Mouse (Mus musculus): ENCODE measurements at regions not wholly inside any gene's neighbourhood (a gene's known extent, or its start where the extent isn't known, plus 50 kb on each side); places are given as distances from the start of the nearest gene placed in this dataset.

DNA sequence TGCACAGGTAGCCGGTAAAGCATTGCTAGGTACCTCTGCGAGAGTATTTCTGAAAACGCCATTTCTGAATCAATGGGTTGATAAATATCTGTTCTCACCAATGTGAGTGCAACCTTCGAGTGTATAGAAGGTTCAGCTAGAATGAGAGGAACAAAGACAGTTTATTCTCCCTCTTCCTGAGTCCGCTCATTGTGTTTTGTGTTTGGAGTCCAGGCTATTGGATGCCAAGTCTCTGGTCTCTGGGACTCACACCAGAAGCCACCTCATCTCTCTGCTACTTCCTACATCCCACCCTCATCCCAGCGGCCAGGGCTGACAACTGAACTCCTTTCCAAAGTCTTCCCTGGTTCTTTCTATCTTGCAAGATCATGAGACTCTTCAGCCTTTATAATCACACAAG is 62.7 kb downstream of the Lrrc30 start:
- no peak for DNase-seq (ENCODE audit: low spot score in 2 of 2)

DNA sequence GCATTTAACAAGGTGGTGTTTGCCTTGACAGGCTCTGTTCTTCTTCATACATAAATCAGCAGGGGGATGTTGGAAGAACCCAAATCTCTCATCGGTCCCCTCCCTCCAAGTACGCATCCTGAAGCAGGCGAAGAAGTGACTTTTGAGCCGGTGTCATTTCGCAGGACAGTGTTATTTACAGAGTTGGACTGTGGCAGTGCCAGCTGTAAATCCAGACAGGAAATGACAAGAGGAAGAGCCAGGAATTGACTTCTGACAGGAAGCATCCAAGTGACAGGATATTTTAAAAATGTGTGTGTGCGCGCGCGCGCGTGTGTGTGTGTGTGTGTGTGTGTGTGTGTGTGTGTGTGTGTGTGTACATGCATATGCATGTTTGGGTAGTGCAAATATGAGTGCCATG is 66.3 kb downstream of the Lrrc30 start:
- no peak for DNase-seq (ENCODE audit: low spot score in 2 of 2)

DNA sequence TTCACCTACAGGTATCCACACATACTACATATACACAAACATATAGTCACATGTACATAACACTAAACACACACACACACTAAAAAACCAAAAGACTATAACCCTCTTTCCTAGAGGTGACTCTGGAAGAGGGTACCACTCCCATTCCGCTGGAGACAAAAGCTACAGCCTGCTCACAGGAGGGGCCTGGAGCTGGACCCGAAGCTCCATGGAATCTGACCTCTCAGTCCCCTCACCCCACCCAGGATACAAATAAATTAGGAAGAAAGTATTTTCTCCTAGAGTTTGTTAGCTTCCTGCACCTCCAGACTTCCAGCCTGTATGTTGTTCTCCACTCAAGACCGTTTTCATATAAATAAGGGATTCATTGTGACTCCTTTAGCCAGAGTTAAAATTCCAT is 66.8 kb downstream of the Lrrc30 start:
- DNase-seq (ENCODE audit: low spot score in 2 of 2): no peak

DNA sequence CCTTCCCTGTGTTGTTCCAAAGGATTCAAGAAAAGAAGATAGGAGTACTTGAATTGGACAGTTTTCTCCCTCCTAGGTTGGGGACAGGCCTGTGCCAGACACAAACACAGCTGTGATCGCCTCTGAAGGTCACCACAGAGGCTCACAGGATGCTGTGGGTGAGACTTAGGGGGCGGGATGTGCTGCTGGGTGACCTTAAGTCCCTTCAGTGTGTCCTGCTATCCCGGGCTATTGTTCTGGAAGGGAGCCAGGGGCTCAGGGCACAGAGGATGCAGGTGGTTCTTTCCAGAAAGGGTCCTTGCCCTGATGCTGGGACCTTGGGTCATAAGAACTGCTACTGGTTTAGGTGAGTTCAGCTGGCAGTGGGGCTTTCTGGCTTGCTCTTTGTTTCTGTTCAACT is 67.7 kb downstream of the Lrrc30 start:
- DNase-seq (ENCODE audit: low spot score in 2 of 2): no peak

DNA sequence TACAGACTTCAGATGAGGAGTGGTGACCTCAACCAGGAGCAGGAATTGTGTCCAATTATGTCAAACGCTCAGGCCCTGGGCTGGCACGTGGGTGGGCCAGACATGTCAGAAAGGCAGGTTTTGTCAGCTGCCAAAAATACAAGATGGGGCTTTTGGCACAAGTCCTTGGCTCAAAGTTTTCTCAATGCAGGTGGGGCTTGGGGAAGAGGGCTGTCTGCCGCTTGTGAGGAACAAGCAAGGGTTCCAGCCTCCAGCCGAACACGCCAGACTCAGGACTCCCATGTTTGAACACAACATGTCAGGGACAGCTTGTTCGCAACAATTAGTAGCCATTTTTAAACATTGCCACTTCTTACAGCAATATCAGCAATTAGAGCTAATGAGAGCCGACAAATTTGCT is 69.5 kb downstream of the Lrrc30 start:
- DNase-seq (ENCODE audit: low spot score in 2 of 2): no peak

DNA sequence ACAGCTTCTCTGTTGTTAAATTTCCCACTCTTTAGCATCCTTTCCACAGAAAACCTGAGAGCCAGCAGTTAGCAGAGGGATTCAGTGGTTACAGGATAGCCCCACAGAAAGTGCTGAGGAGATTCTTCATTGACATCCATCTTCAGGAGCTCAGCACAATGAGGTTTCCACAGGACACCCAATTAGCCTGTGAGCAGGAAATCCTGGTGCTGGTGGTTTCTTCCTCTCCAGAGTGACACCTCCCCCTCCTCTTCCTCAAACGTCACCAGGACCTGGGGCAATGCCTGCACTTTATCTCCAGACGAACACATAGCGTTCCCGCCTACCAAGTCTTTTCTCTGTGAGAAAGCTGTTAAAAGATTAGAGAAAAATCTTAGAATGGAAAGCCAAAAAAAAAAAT is 70.7 kb downstream of the Lrrc30 start:
- DNase-seq (ENCODE audit: low spot score in 2 of 2): no peak

- no peak for DNase-seq (ENCODE audit: low spot score in 2 of 2)
Measured at GRCm38 (mm10) chr17:67557351-67557870, 75.1 kb downstream of the Lrrc30 start.

- DNase-seq (ENCODE audit: low spot score in 2 of 2): no peak
Measured at GRCm38 (mm10) chr17:67552581-67553139, 79.9 kb downstream of the Lrrc30 start.

GRCm38 (mm10) chr17:67548966-67549700 is 83.4 kb downstream of the Lrrc30 start:
- DNase-seq (ENCODE audit: low spot score in 2 of 2): no peak

DNA sequence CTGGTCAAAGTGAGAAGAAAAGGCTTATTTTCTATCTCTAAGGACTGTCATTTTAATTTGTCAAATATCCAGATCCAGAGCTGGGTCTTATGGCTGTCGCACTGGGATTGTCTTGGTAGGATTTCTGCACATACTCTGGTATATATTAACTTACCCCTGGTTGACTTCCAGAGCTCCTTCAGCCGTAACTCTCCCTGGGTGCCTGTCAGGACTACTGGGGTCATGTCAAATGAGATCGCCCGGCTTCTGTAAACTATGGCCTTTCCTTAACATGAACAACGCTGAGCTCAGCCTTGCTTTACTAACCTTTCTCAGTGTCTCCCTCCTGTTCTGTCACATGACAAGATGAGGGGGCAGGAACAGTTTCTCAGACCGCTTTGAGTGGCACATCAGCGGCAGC is 88.1 kb downstream of the Lrrc30 start:
- no peak for DNase-seq (ENCODE audit: low spot score in 2 of 2)

GRCm38 (mm10) chr17:67532331-67532730 is 100.2 kb downstream of the Lrrc30 start:
- no peak for DNase-seq (ENCODE audit: low spot score in 2 of 2)

GRCm38 (mm10) chr17:67520848-67521411 is 111.6 kb downstream of the Lrrc30 start:
- DNase-seq (ENCODE audit: low spot score in 2 of 2): no peak

DNA sequence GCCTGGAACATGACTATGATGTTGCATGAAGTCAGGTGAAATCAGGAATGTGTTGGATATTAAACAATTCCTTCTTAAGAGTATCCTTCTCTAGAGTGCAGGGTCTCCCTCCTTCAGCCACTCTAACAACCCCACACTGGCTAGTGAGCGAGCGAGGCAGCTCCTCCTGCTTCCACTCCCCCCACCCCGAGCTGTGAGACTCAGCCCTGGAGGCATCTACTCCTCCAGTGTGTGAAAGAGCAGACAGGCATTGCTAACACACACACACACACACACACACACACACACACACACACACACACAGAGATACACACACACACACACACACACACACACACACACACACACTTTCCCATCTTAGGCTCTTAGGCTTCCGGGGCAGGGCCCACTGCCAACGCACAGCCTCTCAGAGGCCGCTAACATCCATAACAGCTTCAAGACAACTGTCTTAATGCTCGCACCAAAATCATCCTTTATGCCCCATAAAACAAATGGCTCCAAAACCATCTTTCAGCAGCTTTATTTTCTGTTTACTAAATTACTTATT is 116.8 kb downstream of the Lrrc30 start:
- DNase-seq (ENCODE audit: low spot score in 2 of 2): no peak

- DNase-seq (ENCODE audit: low spot score in 2 of 2): no peak
Measured at GRCm38 (mm10) chr17:67514387-67515241, 117.9 kb downstream of the Lrrc30 start.

GRCm38 (mm10) chr17:67512699-67513450 is 119.6 kb downstream of the Lrrc30 start:
- DNase-seq (ENCODE audit: low spot score in 2 of 2): no peak

DNA sequence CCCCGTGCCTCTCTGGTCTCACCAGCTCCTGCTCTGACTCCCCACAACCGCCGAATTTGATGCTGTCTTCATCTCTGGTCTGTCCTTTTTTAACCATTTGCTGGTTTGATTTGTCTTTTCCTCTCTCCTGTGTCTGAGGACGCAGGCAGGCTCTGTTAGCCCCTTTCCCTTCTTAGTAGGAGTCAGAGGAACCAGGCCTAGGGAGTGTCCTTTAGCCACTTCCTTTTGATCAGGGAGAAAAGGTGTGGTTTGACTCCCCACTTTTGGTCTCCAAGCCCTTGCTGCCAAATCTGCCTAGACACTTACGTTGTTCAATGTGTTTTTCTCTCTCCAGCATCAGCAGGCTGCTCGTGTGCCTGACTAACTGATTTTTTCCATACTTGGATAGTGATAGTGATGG is 120.5 kb downstream of the Lrrc30 start:
- no peak for DNase-seq (ENCODE audit: low spot score in 2 of 2)

DNA sequence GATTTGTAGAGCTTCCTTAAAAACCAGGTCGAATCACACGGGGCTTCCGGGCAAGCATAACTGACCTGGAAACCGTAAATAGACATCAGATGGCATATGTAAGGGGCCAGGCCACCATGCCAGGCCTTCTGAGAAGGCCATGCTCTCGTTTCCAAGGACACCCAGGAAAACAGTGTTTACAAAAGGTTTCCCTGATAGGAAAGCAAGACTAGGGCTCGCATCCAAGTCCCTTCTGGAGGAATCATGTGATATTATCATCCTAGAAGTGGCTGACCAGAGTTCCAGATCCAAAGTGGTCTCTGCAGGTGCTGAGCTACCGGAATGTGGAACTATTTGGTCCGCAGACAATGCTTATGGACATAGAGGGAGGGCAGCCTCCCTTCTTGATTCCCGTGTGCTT is 122.6 kb downstream of the Lrrc30 start:
- no peak for DNase-seq (ENCODE audit: low spot score in 2 of 2)

- DNase-seq (ENCODE audit: low spot score in 2 of 2): no peak
Measured at GRCm38 (mm10) chr17:67509091-67509618, 123.4 kb downstream of the Lrrc30 start.

- DNase-seq (ENCODE audit: low spot score in 2 of 2): no peak
Measured at GRCm38 (mm10) chr17:67508353-67508752, 124.2 kb downstream of the Lrrc30 start.

DNA sequence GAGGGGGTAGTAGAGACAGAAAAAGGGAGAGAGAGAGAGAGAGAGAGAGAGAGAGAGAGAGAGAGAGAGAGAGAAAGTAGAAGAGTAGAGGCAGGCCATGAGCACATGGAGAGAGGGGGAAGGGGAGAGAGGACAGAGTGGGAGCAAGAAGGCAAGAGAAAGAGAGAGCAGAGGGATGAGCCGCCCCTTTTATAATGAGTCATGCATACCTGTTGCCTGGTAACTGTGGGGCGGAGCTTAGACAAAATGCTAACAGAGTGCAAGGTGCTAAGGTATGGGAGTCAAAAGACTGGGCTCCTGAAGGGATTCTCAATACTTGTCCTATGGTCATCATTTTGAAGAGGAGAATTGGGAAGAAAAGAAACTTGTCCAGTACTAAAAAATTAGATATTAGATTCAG is 126.1 kb downstream of the Lrrc30 start:
- DNase-seq (ENCODE audit: low spot score in 2 of 2): no peak

DNA sequence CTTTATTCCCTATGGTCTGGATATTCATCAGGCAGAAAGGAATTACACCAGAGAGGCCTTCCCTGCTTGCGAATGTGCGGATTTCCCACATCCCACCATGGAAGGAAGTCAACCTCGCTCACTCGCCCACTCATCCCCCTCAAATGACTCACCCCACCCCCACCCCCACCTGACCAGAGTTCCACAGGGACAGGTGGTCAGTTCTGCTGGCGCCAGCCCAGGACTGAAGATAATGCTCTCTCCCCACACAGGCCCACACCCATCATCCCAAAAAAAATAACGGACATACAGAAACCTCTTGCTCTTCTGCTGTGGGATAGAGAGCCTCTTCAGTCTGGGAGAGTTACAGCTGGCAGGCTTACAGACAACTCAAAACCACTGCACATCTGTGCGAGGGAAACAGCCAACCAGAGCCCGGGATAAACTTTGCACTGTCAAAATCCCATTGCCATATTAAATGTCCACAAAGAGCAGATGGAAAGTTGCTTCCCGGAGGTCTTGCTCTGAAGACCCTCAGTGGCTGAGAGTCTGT is 128.0 kb downstream of the Lrrc30 start:
- no peak for DNase-seq (ENCODE audit: low spot score in 2 of 2)
